Mouse (Mus musculus) liver, postnatal 0 days (tissue): ENCODE measurements around the gene Slc35g1.

ENCODE experiments used
- CTCF ChIP-seq: sonication (generic); IDR thresholded peaks from 2 replicates; pipeline ENCODE4 v1.5.1; 2016; ENCODE audit warnings: antibody characterized with exemption, low read depth
- EP300 ChIP-seq: IDR thresholded peaks from 2 replicates; pipeline ENCODE4 v1.6.1; 2016; ENCODE audit warnings: antibody characterized with exemption, low read depth, mild to moderate bottlenecking

- no peak for TF ChIP-seq CTCF
- TF ChIP-seq EP300: no peak
These were observed at the start of gene Slc35g1 for GRCm38 (mm10) chr19:38395701-38396632.
